Mouse (Mus musculus) c-Kit-negative CD71-positive TER-119-positive erythroid progenitor cells, embryonic 14.5 days (primary cell): ENCODE measurements around the gene Ubr7.

ENCODE experiments used
- DNase-seq: peaks from one replicate; pipeline ENCODE4 v3.0.0-alpha.2; 2013; ENCODE audit warnings: low read depth, low spot score

Ubr7 gene

GRCm38 (mm10) chr12:102743036-102743588, 14.7 kb upstream of the Ubr7 start:
- DNase-seq: no peak

- peak; percentile 81 for DNase-seq
These were observed 13.9 kb upstream of the Ubr7 start, which contains the start of the genes Moap1 and Tmem251 for GRCm38 (mm10) chr12:102743589-102744574. TSS of gene Moap1 (minus strand) at chr12:102743661. TSS of gene Tmem251 (plus strand) at chr12:102743762.

GRCm38 (mm10) chr12:102744839-102745238, 12.9 kb upstream of the Ubr7 start:
- DNase-seq: no peak

- no peak for DNase-seq
These were observed 9.5 kb upstream of the Ubr7 start for GRCm38 (mm10) chr12:102748256-102748655.

GRCm38 (mm10) chr12:102756304-102756703, 1.5 kb upstream of the Ubr7 start:
- peak; percentile 49 for DNase-seq

- DNase-seq: no peak
These were observed 595 bp upstream of the Ubr7 start for GRCm38 (mm10) chr12:102757055-102757688.

GRCm38 (mm10) chr12:102758403-102758756, 613 bp downstream of the Ubr7 start, which contains the start of gene Gm20604:
TSS of gene Gm20604 (minus strand) at chr12:102758672.
- no peak for DNase-seq

GRCm38 (mm10) chr12:102758936-102759335, 1.2 kb downstream of the Ubr7 start:
- no peak for DNase-seq

GRCm38 (mm10) chr12:102761668-102762067, 3.9 kb downstream of the Ubr7 start:
- no peak for DNase-seq

- DNase-seq: no peak
These were observed 5.9 kb downstream of the Ubr7 start for GRCm38 (mm10) chr12:102763696-102764095.

GRCm38 (mm10) chr12:102769000-102769399, 11.2 kb downstream of the Ubr7 start:
- no peak for DNase-seq

GRCm38 (mm10) chr12:102771601-102772000, 13.8 kb downstream of the Ubr7 start:
- no peak for DNase-seq

- DNase-seq: no peak
These were observed 14.9 kb downstream of the Ubr7 start for GRCm38 (mm10) chr12:102772676-102773075.

GRCm38 (mm10) chr12:102776035-102776434, 18.3 kb downstream of the Ubr7 start:
- no peak for DNase-seq

- DNase-seq: no peak
These were observed 20.4 kb downstream of the Ubr7 start for GRCm38 (mm10) chr12:102778151-102778550.

GRCm38 (mm10) chr12:102779452-102779851, 21.7 kb downstream of the Ubr7 start:
- no peak for DNase-seq

- no peak for DNase-seq
These were observed 25.1 kb downstream of the Ubr7 start for GRCm38 (mm10) chr12:102782841-102783240.

- no peak for DNase-seq
These were observed 27.3 kb downstream of the Ubr7 start for GRCm38 (mm10) chr12:102784899-102785592.

- DNase-seq: no peak
These were observed 27.8 kb downstream of the Ubr7 start for GRCm38 (mm10) chr12:102785593-102785985.

- no peak for DNase-seq
These were observed 30.2 kb downstream of the Ubr7 start for GRCm38 (mm10) chr12:102787927-102788326.

- no peak for DNase-seq
These were observed 41.8 kb downstream of the Ubr7 start for GRCm38 (mm10) chr12:102799528-102799927.

- no peak for DNase-seq
These were observed 57.1 kb downstream of the Ubr7 start for GRCm38 (mm10) chr12:102814858-102815257.
